Mouse (Mus musculus): Measurements from ENCODE around the gene Gfm2. TPM values are rescaled to one million over a fixed set of nuclear protein-coding genes. Genes with fewer than 3 reads are reported as not detected.

Gfm2 gene
- polyA plus RNA-seq, 2 experiments = 12.6 to 18.2 TPM

- Histone ChIP-seq H3K27me3 (ENCODE audit: control insufficient read depth, insufficient read depth, low read length) (no peaks in the 10 kb centered on the region), H3K36me3 (replicated peaks; ENCODE audit: control insufficient read depth, insufficient read depth, low read depth) (no peaks in the 10 kb centered on the region), H3K9ac (replicated peaks) (no peak overlapping the region), H3K4me1 (replicated peaks; ENCODE audit: control insufficient read depth in 2 of 2, insufficient read depth in 2 of 2, low read length in 1 of 2) (0 out of 4 replicates have a peak, but pooled peaks cover 0 to 2% of the 10 kb centered on the region in 2 experiments), H3K4me2 (ENCODE audit: low read depth) (no peak overlapping the region), H3K9me3 (ENCODE audit: control insufficient read depth, low read length) (no peaks in the 10 kb centered on the region), H3K27ac (no peak overlapping the region), H3K4me3 (ENCODE audit: insufficient read depth in 1 of 2, low read depth in 2 of 2, low read length in 2 of 2) (no peak overlapping the region)
- ATAC-seq (ENCODE audit: insufficient read depth) = no peak
- DNase-seq (ENCODE audit: low read depth in 3 of 3, low spot score in 3 of 3) = peak in 1 of 3 experiments; percentile 16
- 17% methylated on average over 5 of the region's 5 CpGs for WGBS (ENCODE audit: insufficient replicate concordance)
- no peak for TF ChIP-seq CTCF (IDR thresholded peaks at IDR 0.05; ENCODE audit: low read depth)
- no peak for TF ChIP-seq EP300 (IDR thresholded peaks at IDR 0.05; ENCODE audit: low read depth)
Measured at GRCm38 (mm10) chr13:97187693-97188092, 50.0 kb downstream of the Gfm2 start.

- Histone ChIP-seq H3K4me1 (replicated peaks; ENCODE audit: control insufficient read depth in 2 of 2, insufficient read depth in 2 of 2, low read length in 1 of 2) (peaks cover 1 to 2% of the 10 kb centered on the region in 2 experiments), H3K36me3 (replicated peaks; ENCODE audit: control insufficient read depth, insufficient read depth, low read depth) (no peaks in the 10 kb centered on the region), H3K4me3 (ENCODE audit: insufficient read depth in 1 of 2, low read depth in 2 of 2, low read length in 2 of 2) (no peak overlapping the region), H3K27ac (no peak overlapping the region), H3K9ac (replicated peaks) (no peak overlapping the region), H3K27me3 (ENCODE audit: control insufficient read depth, insufficient read depth, low read length) (no peaks in the 10 kb centered on the region), H3K4me2 (ENCODE audit: low read depth) (no peak overlapping the region), H3K9me3 (ENCODE audit: control insufficient read depth, low read length) (no peaks in the 10 kb centered on the region)
- no peak for DNase-seq (ENCODE audit: low read depth in 3 of 3, low spot score in 3 of 3)
- no peak for ATAC-seq (ENCODE audit: insufficient read depth)
- 81% methylated on average over 11 of the region's 11 CpGs for WGBS (ENCODE audit: insufficient replicate concordance)
- no peak for TF ChIP-seq CTCF (IDR thresholded peaks at IDR 0.05; ENCODE audit: low read depth)
- no peak for TF ChIP-seq EP300 (IDR thresholded peaks at IDR 0.05; ENCODE audit: low read depth)
Measured at GRCm38 (mm10) chr13:97192649-97193048, 54.9 kb downstream of the Gfm2 start.

- no peak for ATAC-seq (ENCODE audit: insufficient read depth)
- no peak for DNase-seq (ENCODE audit: low read depth in 3 of 3, low spot score in 3 of 3)
- H3K36me3 ChIP-seq (replicated peaks; ENCODE audit: control insufficient read depth, insufficient read depth, low read depth) = no peaks in the 10 kb centered on the region
- H3K9ac ChIP-seq (replicated peaks) = no peak overlapping the region
- no peak overlapping the region for H3K4me2 ChIP-seq (ENCODE audit: low read depth)
- TF ChIP-seq CTCF (IDR thresholded peaks at IDR 0.05; ENCODE audit: low read depth) (no peak), EP300 (IDR thresholded peaks at IDR 0.05; ENCODE audit: low read depth) (no peak)
- peaks cover 3% of the 10 kb centered on the region in 2 experiments for H3K4me1 ChIP-seq (replicated peaks; ENCODE audit: control insufficient read depth in 2 of 2, insufficient read depth in 2 of 2, low read length in 1 of 2)
- no peak overlapping the region for H3K27ac ChIP-seq
- H3K9me3 ChIP-seq (ENCODE audit: control insufficient read depth, low read length) = no peaks in the 10 kb centered on the region
- no peaks in the 10 kb centered on the region for H3K27me3 ChIP-seq (ENCODE audit: control insufficient read depth, insufficient read depth, low read length)
- H3K4me3 ChIP-seq (ENCODE audit: insufficient read depth in 1 of 2, low read depth in 2 of 2, low read length in 2 of 2) = no peak overlapping the region
- WGBS (ENCODE audit: insufficient replicate concordance) = 66% methylated on average over 7 of the region's 7 CpGs
Measured at GRCm38 (mm10) chr13:97193420-97193819, 55.7 kb downstream of the Gfm2 start.

GRCm38 (mm10) chr13:97196186-97196924 lies 58.6 kb downstream of the Gfm2 start:
- WGBS (ENCODE audit: insufficient replicate concordance) = 70% methylated on average over 12 of the region's 12 CpGs

GRCm38 (mm10) chr13:97196925-97197218 lies 59.1 kb downstream of the Gfm2 start:
- Histone ChIP-seq H3K36me3 (replicated peaks; ENCODE audit: control insufficient read depth, insufficient read depth, low read depth) (no peaks in the 10 kb centered on the region), H3K27me3 (ENCODE audit: control insufficient read depth, insufficient read depth, low read length) (no peaks in the 10 kb centered on the region), H3K9ac (replicated peaks) (no peak overlapping the region), H3K4me1 (replicated peaks; ENCODE audit: control insufficient read depth in 2 of 2, insufficient read depth in 2 of 2, low read length in 1 of 2) (peaks cover 3 to 4% of the 10 kb centered on the region in 2 experiments), H3K27ac (no peak overlapping the region), H3K4me2 (ENCODE audit: low read depth) (no peak overlapping the region), H3K9me3 (ENCODE audit: control insufficient read depth, low read length) (no peaks in the 10 kb centered on the region), H3K4me3 (ENCODE audit: insufficient read depth in 1 of 2, low read depth in 2 of 2, low read length in 2 of 2) (no peak overlapping the region)
- ATAC-seq (ENCODE audit: insufficient read depth) = no peak
- 79% methylated on average over 2 of the region's 2 CpGs for WGBS (ENCODE audit: insufficient replicate concordance)
- no peak for DNase-seq (ENCODE audit: low read depth in 3 of 3, low spot score in 3 of 3)
- TF ChIP-seq EP300 (IDR thresholded peaks at IDR 0.05; ENCODE audit: low read depth) (no peak), CTCF (IDR thresholded peaks at IDR 0.05; ENCODE audit: low read depth) (no peak)

More at GRCm38 (mm10) chr13:97196186-97196924, 58.6 kb downstream of the Gfm2 start:
- Histone ChIP-seq H3K27me3 (ENCODE audit: control insufficient read depth, insufficient read depth, low read length) (no peaks in the 10 kb centered on the region), H3K9me3 (ENCODE audit: control insufficient read depth, low read length) (no peaks in the 10 kb centered on the region), H3K4me2 (ENCODE audit: low read depth) (no peak overlapping the region), H3K4me1 (replicated peaks; ENCODE audit: control insufficient read depth in 2 of 2, insufficient read depth in 2 of 2, low read length in 1 of 2) (peaks cover 3 to 4% of the 10 kb centered on the region in 2 experiments), H3K4me3 (ENCODE audit: insufficient read depth in 1 of 2, low read depth in 2 of 2, low read length in 2 of 2) (no peak overlapping the region), H3K36me3 (replicated peaks; ENCODE audit: control insufficient read depth, insufficient read depth, low read depth) (no peaks in the 10 kb centered on the region), H3K27ac (no peak overlapping the region), H3K9ac (replicated peaks) (no peak overlapping the region)
- ATAC-seq (ENCODE audit: insufficient read depth) (no peak), DNase-seq (ENCODE audit: low read depth in 3 of 3, low spot score in 3 of 3) (no peak)
- no peak for TF ChIP-seq EP300 (IDR thresholded peaks at IDR 0.05; ENCODE audit: low read depth)
- TF ChIP-seq CTCF (IDR thresholded peaks at IDR 0.05; ENCODE audit: low read depth) = no peak

Measured in liver, embryonic 14.5 days (tissue).